Mouse (Mus musculus) CH12.LX (cell line): Measurements from ENCODE around the gene Carhsp1. TPM values are rescaled to one million over a fixed set of nuclear protein-coding genes. Genes with fewer than 3 reads are reported as not detected.

ENCODE experiments used
- DNase-seq: peaks from one replicate; pipeline ENCODE4 v3.0.0-alpha.2; 2013; ENCODE audit errors: extremely low read depth
- H3K27ac ChIP-seq: 2 replicates; pipeline ENCODE4 v1.5.1; 2012; ENCODE audit warnings: low read depth, mild to moderate bottlenecking, control low read depth, moderate library complexity; ENCODE audit not compliant: insufficient read depth
- H3K27me3 ChIP-seq: replicated peaks from 2 replicates; pipeline ENCODE3; 2012; ENCODE audit warnings: inconsistent platforms
- H3K36me3 ChIP-seq, 2 experiments: replicated peaks in 1 of 2; 2 replicates each; pipeline versions ENCODE3 to v1.6.1; 2012; ENCODE audit warnings: inconsistent platforms in 1 of 2, low read length in 1 of 2, mild to moderate bottlenecking in 1 of 2, mixed read lengths in 1 of 2, moderate library complexity in 1 of 2; ENCODE audit not compliant: control insufficient read depth in 1 of 2, insufficient read depth in 1 of 2
- H3K4me1 ChIP-seq, 2 experiments: 2 replicates each; pipeline ENCODE4 v1.6.1; 2012; ENCODE audit warnings: inconsistent platforms in 1 of 2, moderate library complexity in 1 of 2; ENCODE audit not compliant: insufficient read depth in 2 of 2, control insufficient read depth in 1 of 2
- H3K4me2 ChIP-seq: 2 replicates; pipeline ENCODE4 v1.6.1; 2012; ENCODE audit warnings: low read depth, mild to moderate bottlenecking, control low read depth; ENCODE audit not compliant: poor library complexity, insufficient read depth, severe bottlenecking
- H3K4me3 ChIP-seq, 3 experiments: fragments of 150-350 bp in 1 of 3; sonication (generic) in 1 of 3; replicated peaks in 1 of 3; 2 replicates each; pipeline versions ENCODE3 to v1.5.1; 2011 to 2012; ENCODE audit warnings: low read depth in 2 of 3, low read length in 2 of 3, mild to moderate bottlenecking in 2 of 3, moderate library complexity in 2 of 3, control low read depth in 1 of 3, improper control_type of control experiment in 1 of 3, inconsistent platforms in 1 of 3, mixed read lengths in 1 of 3; ENCODE audit not compliant: poor library complexity in 1 of 3
- H3K79me2 ChIP-seq: replicated peaks from 2 replicates; pipeline ENCODE4 v1.6.1; 2012; ENCODE audit warnings: mild to moderate bottlenecking, moderate library complexity; ENCODE audit not compliant: control insufficient read depth, poor library complexity, insufficient read depth, severe bottlenecking; ENCODE audit errors: extremely low read depth
- H3K9ac ChIP-seq: 2 replicates; pipeline ENCODE4 v1.6.1; 2012; ENCODE audit warnings: low read depth, mild to moderate bottlenecking, control low read depth, moderate library complexity; ENCODE audit not compliant: insufficient read depth
- H3K9me3 ChIP-seq: replicated peaks from 2 replicates; pipeline ENCODE3; 2012; ENCODE audit warnings: low read length, inconsistent platforms, mixed read lengths
- ELF1 ChIP-seq: IDR thresholded peaks from 2 replicates; pipeline ENCODE4 v1.6.1; 2014; ENCODE audit warnings: low read depth, mild to moderate bottlenecking, inconsistent platforms, low read length, improper control_type of control experiment
- GABPA ChIP-seq: IDR thresholded peaks from 2 replicates; pipeline ENCODE4 v1.6.1; 2012; ENCODE audit warnings: low read depth, low read length, improper control_type of control experiment, inconsistent platforms; ENCODE audit not compliant: insufficient replicate concordance
- IRF4 ChIP-seq: IDR thresholded peaks from 2 replicates; pipeline ENCODE4 v1.6.1; 2014; ENCODE audit warnings: low read depth, mild to moderate bottlenecking, inconsistent platforms, low read length, improper control_type of control experiment
- JUND ChIP-seq: conservative IDR thresholded peaks from 2 replicates; pipeline ENCODE4 v1.6.1; 2011; ENCODE audit warnings: low read depth, low read length, improper control_type of control experiment
- MEF2A ChIP-seq: IDR thresholded peaks from 2 replicates; pipeline ENCODE4 v1.6.1; 2014; ENCODE audit warnings: low read depth, mild to moderate bottlenecking, inconsistent platforms, low read length, improper control_type of control experiment, borderline replicate concordance
- MXI1 ChIP-seq: IDR thresholded peaks from 2 replicates; pipeline ENCODE4 v1.6.1; 2011; ENCODE audit warnings: mild to moderate bottlenecking, low read depth, low read length, improper control_type of control experiment
- MYC ChIP-seq: IDR thresholded peaks from 2 replicates; pipeline ENCODE4 v1.6.1; 2011; ENCODE audit warnings: low read depth, mild to moderate bottlenecking, improper control_type of control experiment, low read length
- NRF1 ChIP-seq: IDR thresholded peaks from 2 replicates; pipeline ENCODE4 v1.6.1; 2014; ENCODE audit warnings: low read depth, mild to moderate bottlenecking, inconsistent platforms, low read length, improper control_type of control experiment, moderate library complexity
- PAX5 ChIP-seq: IDR thresholded peaks from 2 replicates; pipeline ENCODE4 v1.6.1; 2012; ENCODE audit warnings: low read length, inconsistent platforms, mixed read lengths
- POLR2A ChIP-seq: IDR thresholded peaks from 2 replicates; pipeline ENCODE4 v1.6.1; 2011; ENCODE audit warnings: low read depth, mild to moderate bottlenecking, improper control_type of control experiment, low read length
- POLR2AphosphoS2 ChIP-seq: IDR thresholded peaks from 2 replicates; pipeline ENCODE4 v1.6.1; 2011; ENCODE audit warnings: low read depth, low read length, improper control_type of control experiment
- RAD21 ChIP-seq: IDR thresholded peaks from 2 replicates; pipeline ENCODE4 v1.6.1; 2011; ENCODE audit warnings: low read depth, mild to moderate bottlenecking, low read length, improper control_type of control experiment, moderate library complexity
- RCOR1 ChIP-seq: conservative IDR thresholded peaks from 2 replicates; pipeline ENCODE4 v1.6.1; 2012; ENCODE audit warnings: low read depth, mild to moderate bottlenecking, inconsistent platforms, low read length, improper control_type of control experiment
- SIN3A ChIP-seq: IDR thresholded peaks from 2 replicates; pipeline ENCODE4 v1.6.1; 2012; ENCODE audit warnings: low read length, improper control_type of control experiment, inconsistent platforms
- TCF12 ChIP-seq: IDR thresholded peaks from 2 replicates; pipeline ENCODE4 v1.6.1; 2014; ENCODE audit warnings: low read depth, mild to moderate bottlenecking, inconsistent platforms, low read length, improper control_type of control experiment
- ZC3H11A ChIP-seq: IDR thresholded peaks from 2 replicates; pipeline ENCODE4 v1.6.1; 2012; ENCODE audit warnings: low read depth, mild to moderate bottlenecking, inconsistent platforms, low read length, improper control_type of control experiment
- ZMIZ1 ChIP-seq: IDR thresholded peaks from 2 replicates; pipeline ENCODE4 v1.6.1; 2012; ENCODE audit warnings: low read depth, mild to moderate bottlenecking, inconsistent platforms, low read length, improper control_type of control experiment
- ZNF384 ChIP-seq: IDR thresholded peaks from 2 replicates; pipeline ENCODE4 v1.6.1; 2012; ENCODE audit warnings: low read depth, low read length, improper control_type of control experiment, inconsistent platforms
- dilution Hi-C: fragments of 300-500 bp; cut with MboI; formaldehyde crosslinking; loops from 2 replicates; pipeline ENCODE4 v1.14.3; 2020; ENCODE audit warnings: low sequenced_read_pairs; ENCODE audit not compliant: extremely low pct_unique_long_range_greater_than_20kb, extremely low pct_ligation_motif_present
- in situ Hi-C: fragments of 300-500 bp; cut with MboI; formaldehyde crosslinking; loops from 3 replicates; pipeline ENCODE4 v1.14.3; 2019; ENCODE audit warnings: low sequenced_read_pairs, low pct_ligation_motif_present, low pct_unique_long_range_greater_than_20kb, mixed read lengths
- polyA plus RNA-seq: library from polyadenylated mRNA; unstranded; fragments of >175 nt; gene quantifications from 2 replicates; pipeline ENCODE4 v1.2.1, GENCODE M21; 2012; ENCODE audit warnings: low read depth; ENCODE audit not compliant: insufficient read length
- total RNA-seq, 2 experiments: library from RNA; depleted of rRNA; stranded (reverse); fragments of 300-350 nt in 1 of 2; fragments of >200 nt in 1 of 2; gene quantifications; 2 replicates each; pipeline ENCODE4 v1.2.3; 2012 to 2014

Carhsp1 gene
- total and polyA plus RNA-seq, 3 experiments = 26.0 to 29.7 (median 26.2) TPM

DNA sequence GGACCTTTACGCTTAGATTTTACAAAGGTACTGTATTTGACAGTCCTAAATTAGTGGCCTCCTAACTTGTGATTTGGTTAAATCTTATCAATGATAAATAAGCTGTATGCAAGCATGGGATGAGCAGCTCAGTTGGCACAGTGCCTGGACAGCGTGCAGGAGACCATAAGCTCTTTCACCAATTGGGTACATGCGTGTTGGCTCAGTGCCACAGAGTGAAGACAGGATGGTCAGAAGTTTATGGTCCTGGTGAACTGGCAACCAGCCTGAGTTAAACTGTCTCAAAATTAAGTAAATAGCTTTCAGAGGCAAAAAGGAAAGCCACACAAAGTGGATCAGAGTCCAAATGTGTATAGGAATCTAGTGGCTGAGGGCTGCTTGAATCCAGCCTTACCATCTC lies 28.6 kb upstream of the Carhsp1 start:
- dilution Hi-C loops (no loop called here), in situ Hi-C loops (no loop called here)
- H3K27ac ChIP-seq = no peak overlapping the region

DNA sequence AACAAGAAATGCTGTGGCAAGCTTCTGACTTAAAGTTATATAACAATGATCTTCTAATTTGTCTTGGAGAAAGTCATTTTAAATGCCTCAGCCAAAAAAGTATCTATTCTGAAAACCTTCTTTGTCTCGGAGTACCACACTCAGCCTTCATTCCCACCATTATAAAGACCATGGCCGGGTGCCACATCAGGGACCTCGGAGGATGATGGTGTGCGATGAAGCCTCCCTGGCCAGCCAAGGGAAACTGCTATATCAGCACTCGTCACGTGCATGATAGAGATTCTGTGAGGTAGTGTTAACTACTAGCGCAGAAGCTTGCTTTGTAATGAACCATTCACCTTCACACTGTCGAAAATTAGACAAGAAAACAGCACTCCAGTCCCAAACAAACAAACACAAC lies 27.6 kb upstream of the Carhsp1 start:
- no peak for DNase-seq
- TF ChIP-seq POLR2A (0 out of 2 replicates have a peak, but pooled peaks have one; percentile 8), PAX5 (no peak)
- in situ Hi-C loops (no loop called here), dilution Hi-C loops (no loop called here)
- no peak overlapping the region for H3K27ac ChIP-seq
- no peak overlapping the region for H3K9ac ChIP-seq
- no peak overlapping the region for H3K4me3 ChIP-seq
- no peaks in the 10 kb centered on the region for H3K9me3 ChIP-seq
- no peaks in the 10 kb centered on the region for H3K4me1 ChIP-seq
- no peaks in the 10 kb centered on the region; the same call in 1 of the 2 replicates for H3K79me2 ChIP-seq
- peaks cover 83 to 100% of the 10 kb centered on the region in 2 experiments for H3K36me3 ChIP-seq
- no peak overlapping the region for H3K4me2 ChIP-seq
- H3K27me3 ChIP-seq = no peaks in the 10 kb centered on the region

More for the DNA sequence above, 28.6 kb upstream of the Carhsp1 start:
- Histone ChIP-seq H3K9ac (no peak overlapping the region), H3K9me3 (no peaks in the 10 kb centered on the region), H3K4me1 (no peaks in the 10 kb centered on the region), H3K36me3 (peaks cover 81 to 100% of the 10 kb centered on the region in 2 experiments), H3K4me2 (no peak overlapping the region)
- TF ChIP-seq ZNF384 (no peak), JUND (no peak), POLR2AphosphoS2 (no peak), GABPA (no peak), ZMIZ1 (no peak), MXI1 (no peak), MYC (no peak), ELF1 (no peak), NRF1 (no peak), ZC3H11A (no peak), MEF2A (no peak), RAD21 (no peak), IRF4 (no peak), TCF12 (no peak), PAX5 (no peak), SIN3A (no peak), RCOR1 (no peak)
- TF ChIP-seq, all 38 proteins: peak for 0
- no peak overlapping the region for H3K4me3 ChIP-seq
- no peaks in the 10 kb centered on the region; the same call in 1 of the 2 replicates for H3K79me2 ChIP-seq
- H3K27me3 ChIP-seq = no peaks in the 10 kb centered on the region
- DNase-seq = no peak
